Mouse (Mus musculus) urinary bladder, adult 2 months (tissue): ENCODE results near the gene Cdh10. TPM values are rescaled to one million over a fixed set of nuclear protein-coding genes. Genes with fewer than 3 reads are reported as not detected.

ENCODE experiments used
- DNase-seq: peaks from one replicate; pipeline ENCODE4 v3.0.0; 2022; ENCODE audit warnings: low spot score
- polyA plus RNA-seq: library from polyadenylated mRNA; depleted of rRNA; stranded (reverse); fragments of >200 nt; gene quantifications from 2 replicates; pipeline ENCODE4 v1.2.3, GENCODE M21; 2012; rRNA removed

The Cdh10 gene
- polyA plus RNA-seq = 0.49 and 0.58 TPM in 2 replicates

DNA sequence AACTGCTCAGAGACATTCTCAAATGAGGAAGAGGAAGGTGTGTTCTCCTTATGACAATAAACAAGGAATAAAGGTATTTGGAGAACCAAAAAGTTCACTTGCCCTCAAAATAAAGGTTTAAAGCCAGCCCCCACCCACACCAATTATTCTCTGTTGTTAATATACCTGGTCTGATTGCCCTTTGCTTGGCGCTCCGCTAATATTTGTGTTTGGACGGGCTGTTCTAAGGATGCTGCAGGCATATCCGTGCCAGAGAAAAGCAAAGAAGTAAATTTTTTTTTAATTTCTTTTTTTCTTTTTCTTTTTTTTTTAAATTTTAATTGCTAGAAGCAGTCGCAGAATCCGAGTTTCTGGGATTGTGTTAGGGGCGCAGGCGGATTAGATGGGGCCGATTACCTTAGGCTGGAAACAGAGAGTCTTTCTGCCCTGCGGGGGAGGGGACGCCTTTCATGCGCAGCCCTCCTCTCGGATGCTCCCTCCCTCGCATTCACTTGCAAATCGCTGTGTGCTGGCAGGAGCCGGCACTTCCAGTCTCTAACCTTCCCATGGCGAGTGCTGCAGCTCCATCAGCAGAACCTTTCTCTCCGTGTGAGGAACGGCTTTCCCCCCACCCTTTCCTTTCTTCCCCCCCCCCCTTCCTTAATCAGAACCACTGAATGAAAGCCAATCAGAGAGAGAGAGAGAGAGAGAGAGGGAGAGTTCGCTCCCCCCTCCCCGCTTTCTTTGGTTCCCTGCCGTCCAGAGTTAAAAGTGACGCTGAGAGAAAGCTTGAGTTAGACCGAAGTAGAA lies at the start of gene Cdh10:
Gene Cdh10 (plus strand): TSS at position 763 of the 789 bp plus-strand sequence.
- no peak for DNase-seq

DNA sequence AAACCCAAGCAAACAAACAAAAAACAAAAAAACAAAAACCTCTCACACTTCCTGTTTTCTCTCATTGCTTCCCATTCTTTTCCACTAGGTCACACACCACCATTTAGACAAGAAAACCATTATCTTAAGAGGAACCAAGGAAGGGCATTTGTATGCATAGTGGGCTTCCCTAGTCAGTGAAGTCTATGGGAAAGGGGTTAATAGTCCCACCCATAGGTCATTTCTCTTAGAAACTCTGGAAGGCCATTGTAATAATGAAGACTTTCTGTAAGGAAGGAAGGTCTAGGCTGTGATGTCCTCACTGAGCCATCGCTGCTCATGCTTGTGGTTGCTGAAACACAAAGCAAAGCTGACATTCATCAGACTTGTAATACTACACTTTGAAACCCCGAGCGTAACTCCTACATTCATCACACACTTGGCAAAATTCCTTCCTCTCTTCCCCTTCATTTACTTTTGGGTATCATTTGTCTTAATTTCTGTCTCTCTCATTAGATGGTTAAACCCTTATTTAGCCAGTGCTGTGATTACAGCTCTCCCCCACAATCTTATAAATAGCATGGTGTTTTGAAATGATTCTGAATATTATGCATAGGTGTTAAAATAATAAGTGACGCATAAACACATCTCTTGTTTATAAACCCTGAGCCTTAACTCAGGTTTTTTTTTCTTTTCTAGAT lies 9.5 kb upstream of the Cdh10 start:
- DNase-seq = no peak

DNA sequence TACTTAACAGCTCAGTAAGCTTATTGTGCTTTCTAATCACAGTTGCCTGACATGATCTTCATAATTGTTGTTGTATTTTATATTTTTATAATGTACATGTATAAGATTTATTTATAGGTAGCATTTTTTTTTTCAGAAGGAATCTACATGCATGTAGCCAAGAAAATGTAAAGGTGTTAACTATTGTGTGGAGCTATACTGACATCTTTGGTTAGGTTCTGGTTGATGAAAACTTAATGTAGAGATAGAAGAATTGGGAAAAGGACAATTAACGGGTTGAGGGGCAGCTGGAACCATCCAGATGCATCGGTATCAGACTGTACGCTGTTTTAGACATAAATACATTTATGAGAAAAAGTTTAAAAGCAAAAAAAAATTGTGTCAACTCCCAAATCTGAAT lies 1.0 kb upstream of the Cdh10 start:
- no peak for DNase-seq

DNA sequence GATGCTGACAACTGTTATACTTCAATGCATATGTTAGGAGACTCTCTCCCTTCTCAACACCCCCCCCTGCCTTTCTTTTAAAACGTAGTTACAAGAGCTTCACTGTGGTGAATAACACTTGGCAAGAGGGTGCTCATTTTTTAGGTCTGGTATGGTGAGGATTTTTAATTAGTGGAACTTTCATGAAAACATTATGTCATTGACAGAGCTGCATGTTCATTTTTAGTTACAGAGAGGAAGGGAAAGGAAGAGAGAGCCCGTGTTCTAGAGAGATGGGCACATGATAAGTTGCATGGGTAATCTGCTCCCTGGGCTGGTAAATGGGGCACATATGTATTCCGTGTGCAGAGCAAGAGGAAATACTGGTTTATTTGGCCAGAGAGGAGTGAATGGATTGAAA lies 1.5 kb downstream of the Cdh10 start:
- no peak for DNase-seq

DNA sequence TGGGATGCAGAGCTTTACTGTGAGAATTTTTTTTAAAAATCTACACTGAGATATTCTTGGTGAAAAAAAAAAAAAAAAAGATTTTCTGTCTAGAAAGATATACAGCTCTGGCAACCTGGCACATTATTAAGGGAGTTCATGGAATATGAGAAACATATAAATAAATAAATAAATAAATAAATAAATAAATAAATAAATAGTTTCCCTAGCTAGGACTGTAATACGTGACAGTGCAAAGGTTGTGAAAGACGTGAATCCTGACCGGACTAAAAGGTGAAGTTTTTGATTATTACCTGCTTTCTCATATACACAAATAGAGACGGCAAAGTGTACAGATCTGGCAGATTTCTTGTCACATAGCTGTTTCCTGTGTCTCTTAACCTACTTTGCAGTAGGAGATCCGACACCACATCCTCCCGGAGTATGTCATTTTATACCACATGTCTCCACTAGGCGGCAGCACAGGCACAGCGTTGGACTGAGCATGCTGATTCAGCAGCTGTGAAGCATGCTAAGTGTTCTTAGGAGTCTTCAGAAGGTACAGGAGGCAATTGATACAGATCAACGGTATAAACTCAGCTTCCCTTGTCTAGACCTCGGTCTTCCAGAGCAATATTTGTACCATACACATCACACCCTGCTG lies 2.5 kb downstream of the Cdh10 start:
- peak; percentile 28 for DNase-seq

DNA sequence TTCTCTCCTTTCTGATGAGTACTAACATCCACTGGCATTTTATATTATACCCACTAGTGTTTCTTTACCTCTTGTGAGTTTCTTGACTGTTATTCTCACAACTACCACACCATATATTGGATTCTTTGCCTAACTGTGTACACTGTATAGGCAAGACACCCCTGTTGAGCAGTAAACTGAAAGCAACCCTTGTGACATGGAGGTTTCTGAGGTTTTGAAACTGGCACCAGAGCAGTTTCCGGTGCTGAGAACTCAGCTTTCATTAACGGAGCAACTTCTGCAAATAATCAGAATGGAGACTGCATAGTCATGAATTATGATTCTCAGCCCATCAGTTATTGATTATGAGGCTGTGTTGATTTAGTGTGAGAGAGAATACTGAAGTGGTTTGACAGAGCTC lies 4.7 kb downstream of the Cdh10 start:
- no peak for DNase-seq

DNA sequence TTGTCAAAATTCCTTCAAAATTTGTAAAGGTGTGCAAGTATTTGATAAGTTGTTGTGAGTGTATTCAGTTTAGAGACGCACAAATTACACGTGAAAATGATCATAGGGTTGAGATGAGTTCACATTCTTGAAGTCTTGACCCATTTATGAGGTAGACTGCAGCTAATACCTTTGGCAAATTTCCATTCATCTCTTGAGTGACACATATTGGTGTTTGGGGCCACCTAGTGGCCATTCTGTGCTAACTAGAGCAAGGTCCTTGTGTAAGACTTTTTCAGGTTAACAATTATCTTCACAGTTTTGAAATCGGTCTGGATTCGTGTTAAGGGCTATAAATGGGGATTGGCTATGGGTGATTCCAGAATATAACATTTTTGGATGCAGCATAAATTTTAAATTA lies 13.5 kb downstream of the Cdh10 start:
- no peak for DNase-seq

DNA sequence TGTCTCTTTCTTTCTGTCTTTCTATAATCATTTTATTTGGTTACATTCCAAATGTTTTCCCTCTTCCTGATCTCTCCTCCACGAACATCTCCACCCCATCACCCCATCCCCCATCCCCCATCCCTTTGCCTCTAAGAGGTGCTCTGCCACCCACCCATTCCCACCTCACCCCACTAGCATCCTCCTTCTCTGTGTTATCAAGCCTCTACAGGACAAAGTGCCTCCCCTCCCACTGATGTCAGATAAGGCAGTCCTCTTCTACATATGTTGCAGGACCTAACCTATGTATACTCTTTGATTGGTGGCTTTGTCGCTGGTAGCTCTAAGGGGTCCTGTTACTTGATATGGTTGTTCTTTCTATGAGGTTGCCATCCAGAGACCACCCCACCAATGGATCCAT lies 23.0 kb downstream of the Cdh10 start:
- no peak for DNase-seq

DNA sequence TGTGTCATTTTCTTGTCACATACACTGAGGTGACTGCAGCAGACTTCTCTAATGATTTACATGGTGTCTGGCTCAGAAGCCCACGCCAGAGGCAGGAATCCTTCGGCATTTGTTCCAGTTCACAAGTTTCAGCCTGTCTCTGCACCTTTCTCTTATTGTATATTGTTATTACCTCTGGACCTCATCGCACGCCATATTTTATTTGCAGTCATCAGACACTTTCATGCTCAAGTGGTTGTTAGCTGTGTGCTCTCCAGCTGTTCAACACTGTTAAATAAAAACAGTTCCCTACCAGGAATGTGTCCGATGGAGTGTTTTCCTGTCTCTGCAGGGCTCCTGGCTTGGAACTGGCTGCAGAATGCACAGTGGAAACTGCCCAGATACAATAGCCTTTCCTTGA lies 26.1 kb downstream of the Cdh10 start:
- DNase-seq = no peak

DNA sequence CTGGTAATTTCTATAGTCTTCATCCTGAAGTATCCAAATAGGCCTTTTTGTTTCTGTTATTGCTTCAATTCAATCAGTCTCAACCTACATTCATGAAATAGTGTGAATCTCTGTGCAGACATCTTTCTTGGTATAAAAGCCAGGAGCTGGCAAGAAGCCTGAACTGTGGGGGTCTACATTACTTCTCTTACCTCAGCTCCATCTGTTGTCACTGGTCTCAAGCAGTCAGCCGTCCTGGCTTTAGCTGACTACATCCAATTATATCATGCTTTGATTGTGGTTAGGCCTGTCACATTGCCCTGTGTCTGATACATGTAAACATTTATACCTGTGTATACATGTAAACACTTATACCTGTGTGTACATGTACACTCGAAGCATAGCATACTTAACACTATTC lies 31.8 kb downstream of the Cdh10 start:
- DNase-seq = no peak

DNA sequence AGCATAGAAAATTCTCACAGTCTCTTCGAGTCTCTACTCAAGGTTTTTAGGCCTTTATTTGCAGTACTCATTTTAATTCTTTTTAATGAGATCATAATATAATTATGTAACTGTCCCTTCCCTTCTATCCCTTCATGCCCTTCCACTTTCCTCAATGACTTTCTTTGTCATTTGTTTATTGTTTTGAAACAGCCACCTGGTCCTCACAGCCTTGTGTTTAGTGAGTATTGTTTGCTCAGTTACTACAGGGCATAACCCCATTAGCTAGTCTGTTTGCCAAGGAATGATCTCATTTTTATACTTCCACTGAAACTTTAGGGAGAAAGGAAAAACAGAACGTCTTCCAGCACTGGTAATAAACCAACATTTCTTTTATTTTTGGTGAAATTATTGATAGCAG lies 39.4 kb downstream of the Cdh10 start:
- no peak for DNase-seq

DNA sequence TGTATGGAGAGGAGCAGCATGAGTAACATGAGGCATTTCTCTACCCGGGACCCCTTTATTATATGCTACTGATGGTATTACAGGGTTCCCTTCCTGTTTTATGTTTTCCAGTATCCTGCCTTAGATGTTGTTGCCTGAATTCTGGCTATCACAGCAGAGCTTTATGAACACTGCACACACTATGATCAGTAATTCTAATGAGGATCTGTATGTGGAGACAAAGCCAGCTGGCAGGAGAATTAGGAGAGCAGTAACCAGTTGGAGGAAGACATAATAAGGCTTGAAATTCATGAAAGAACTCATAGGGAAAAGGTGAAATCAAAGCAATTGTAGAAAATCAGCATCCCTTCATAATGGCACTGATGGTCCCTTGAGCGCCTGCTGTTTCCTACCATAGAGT lies 51.1 kb downstream of the Cdh10 start:
- DNase-seq = no peak

DNA sequence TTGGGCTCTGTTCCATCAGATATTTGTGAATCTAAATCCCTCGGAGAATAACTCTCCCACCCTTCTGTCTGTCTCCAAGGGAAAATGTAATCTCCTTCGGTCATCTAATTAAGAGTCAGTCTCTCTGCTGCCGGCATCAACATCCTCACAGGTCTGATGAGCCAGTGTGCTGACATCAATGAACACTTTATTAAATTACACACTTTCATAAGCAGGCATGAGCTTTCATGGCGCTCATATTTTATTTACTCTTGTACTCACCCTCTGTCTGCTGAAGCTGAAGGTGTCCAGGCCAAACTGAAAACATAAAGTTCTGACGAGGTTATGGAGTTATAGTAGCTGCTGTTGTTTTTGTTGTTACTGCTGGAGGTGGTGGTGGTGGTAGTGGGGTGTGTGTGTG lies 62.7 kb downstream of the Cdh10 start:
- DNase-seq = no peak

DNA sequence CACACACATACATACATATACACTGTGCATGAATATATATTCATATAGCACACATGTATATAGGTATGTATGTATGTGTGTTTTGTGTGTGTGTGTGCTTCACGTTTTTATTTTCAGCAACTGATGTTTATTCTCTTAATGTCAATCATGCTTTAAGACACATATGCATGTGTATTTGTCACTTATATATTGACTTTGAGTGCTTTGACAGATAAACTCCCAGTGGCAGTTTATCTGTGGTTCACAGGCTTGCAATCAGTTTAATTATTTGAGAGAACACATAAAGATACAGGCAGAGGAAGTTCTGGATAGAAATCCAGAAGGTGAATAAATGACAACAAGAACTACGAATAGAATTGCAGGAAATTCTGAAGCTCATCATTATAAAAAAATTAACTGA lies 67.9 kb downstream of the Cdh10 start:
- no peak for DNase-seq

DNA sequence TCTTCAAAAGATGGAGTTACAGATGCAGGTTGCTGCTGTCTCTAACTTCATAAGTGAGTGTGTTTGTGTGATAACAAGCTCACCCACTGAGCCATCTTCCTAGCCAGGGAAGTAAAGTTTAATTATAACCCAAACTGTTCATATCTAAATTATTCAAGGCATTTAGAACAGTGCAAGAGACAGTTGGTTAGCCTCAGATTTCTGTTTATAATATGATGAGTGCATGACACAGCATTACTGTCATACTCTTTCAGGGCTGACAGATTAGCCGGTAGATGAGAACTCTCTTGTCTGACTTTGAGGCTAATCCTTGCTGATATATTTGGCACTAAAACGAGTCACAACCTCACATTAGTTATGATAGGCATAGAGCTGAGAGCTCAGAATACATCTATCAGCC lies 70.2 kb downstream of the Cdh10 start:
- DNase-seq = no peak

DNA sequence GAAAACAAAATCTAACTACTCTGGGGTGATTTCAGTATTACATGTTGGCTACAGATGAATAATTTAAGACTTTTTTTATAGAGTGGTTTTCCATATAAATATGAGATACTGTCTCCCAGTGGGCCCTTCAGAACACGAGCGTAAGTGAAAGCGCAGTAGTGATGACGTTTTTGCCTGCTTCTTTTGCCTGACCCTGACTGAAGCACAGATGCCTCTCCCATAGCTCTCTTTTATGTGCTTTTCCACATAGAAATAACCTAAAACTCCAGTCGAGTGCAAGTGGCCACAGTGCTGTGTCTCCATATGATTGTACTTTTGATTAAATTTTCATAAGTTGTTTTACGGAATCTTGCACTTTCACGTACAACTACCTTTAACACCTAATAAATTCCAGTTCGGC lies 71.6 kb downstream of the Cdh10 start:
- no peak for DNase-seq

DNA sequence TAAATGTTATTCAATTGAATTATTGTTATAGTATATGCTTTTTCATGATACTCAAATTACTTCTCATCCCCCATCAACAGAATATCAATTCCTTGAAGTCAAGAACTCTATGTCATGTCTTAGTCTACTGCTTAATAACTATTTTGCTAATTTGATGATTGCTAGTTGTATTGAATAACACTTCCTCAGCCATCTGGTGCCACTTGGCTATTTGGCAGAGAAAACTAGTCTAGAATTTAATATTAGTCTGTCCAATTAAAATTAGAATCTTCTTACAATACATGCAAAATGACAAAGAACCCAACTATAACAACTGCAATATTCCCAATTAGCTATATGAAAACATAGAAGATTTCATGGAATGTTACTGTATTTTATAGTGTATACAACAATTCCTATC lies 82.0 kb downstream of the Cdh10 start:
- no peak for DNase-seq

DNA sequence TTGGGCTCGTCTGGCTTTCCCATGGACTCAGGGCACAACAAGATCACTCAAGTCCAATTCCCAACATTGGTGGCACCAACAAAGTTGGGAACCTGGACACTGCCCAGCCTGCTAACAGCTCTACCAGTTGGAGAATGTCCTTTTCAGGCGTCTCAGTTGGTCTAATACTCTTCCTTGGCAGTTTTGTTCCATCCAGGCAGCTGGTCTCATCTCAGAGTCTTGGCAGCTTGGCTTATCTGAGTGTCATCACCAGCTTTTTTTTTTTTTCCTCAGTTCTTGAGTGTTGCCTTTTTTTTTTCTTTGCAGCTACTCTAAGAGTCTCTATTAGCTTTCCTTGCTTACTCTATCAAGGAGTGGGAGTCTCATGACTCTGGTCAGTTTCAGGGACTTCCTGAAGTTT lies 85.4 kb downstream of the Cdh10 start:
- no peak for DNase-seq

DNA sequence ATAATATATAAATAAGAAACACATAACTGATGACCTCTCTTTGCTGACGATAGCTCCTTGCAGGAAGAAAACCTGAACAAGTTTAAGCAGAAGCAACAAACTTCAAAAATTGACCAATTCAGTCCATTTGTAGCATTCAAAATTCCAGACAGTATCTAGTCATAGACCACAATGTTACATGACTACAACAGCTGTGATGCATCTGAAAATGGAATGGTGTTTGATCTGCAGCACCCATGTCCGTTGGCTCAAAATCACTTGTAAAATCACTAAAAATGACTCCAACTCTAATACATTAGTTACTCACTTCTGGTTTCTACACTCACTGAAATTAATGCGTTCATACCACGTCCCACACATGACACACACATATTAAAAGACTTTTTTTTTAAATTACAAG lies 91.9 kb downstream of the Cdh10 start:
- no peak for DNase-seq

DNA sequence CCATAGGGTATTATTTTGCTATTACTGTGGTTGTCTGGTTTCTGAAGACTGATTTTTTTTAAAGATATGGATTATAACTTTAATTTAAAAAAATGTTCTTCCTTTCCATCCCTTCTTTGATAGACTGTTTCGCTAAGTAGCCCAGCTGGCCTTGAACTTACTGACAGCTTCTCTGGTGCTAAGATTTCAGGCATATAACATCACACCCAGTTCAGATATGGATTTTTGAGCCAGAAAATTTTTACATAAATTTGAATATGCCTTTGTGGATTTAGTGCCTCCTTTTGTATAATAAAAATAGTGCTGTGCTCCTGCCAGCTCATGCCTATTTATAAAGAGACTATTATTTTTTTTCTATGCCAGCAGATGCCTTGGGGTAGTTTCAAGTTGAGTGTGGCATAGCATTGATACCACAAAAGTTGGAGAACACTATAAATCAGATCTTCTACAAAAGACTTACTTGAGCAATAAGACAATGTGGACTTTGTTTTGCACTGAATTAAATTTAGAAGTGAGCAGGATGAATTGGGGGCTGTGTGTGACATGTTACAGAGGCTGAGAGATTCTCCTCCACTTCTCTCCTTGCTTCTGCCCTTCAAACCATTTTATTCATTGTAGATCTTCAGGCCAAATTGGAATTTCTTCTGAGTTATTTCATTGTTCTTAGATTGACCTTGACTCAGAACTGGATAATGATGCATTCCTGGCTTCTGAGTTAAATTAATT lies 106.8 kb downstream of the Cdh10 start:
- no peak for DNase-seq

DNA sequence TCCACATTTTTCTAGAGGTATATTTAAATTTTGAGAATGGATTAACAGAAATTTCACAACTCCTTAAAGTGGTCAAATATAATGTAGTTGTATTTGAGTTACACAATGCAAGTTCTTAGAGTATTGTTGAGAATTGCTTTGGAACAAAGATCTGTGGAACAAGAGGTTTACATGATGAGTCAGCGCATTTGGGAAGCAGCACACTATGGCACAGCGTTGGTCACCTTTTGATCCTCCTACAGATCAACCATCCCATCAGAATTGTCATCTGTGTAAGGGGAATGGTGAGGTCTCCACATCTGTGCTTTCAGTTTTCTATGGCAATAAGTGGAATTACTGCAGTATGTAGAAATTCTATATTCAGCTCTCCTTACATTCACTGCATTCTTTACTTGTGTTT lies 108.2 kb downstream of the Cdh10 start:
- no peak for DNase-seq

DNA sequence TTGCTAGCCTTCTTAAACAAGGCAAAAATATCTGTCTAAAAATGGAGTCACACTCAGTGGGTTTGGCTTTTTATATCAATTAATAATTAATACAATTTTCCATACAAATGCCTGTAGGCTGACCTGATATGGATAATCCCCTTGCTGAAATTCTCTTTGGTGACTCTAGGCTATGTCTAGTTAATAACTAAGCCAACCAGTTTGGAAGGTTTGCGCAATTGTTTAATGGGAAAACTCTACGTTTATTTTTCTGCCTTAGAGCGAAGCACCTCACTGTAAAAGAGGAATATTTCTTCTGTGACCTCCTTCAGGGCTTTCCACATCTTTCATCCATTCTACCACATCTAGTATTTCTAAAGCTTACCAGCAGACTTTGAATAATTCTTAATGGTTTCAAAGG lies 133.5 kb downstream of the Cdh10 start:
- DNase-seq = no peak
